21 mouse cellular contexts compared by ENCODE assay signal in the genomic region with DNA sequence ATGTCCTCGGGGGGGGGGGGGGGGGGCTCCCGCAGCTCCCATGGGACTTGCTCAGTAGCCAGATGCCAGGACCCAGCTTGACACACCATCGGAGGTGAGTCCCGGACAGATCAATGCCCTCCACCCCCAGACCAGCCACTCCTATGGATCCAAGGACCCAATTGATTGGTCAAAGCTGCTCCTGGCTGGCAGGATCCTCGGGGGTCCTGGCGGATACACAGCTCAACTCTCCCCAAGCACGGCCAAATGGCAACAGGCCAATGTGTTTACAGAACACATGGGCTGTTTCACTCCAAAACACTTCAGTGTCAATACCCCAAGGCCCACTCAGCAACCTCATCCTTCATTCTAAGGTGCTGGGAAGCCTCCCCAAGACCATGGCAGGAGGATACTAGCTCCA. TPM values are rescaled to one million over a fixed set of nuclear protein-coding genes. Genes with fewer than 3 reads are reported as not detected.
DNase-seq lines count a peak whose midpoint lies in the region; ATAC-seq and TF ChIP-seq lines count a peak whose summit lies in the region.
"Had no signal": no experiment of that assay in that cellular context is flagged by ENCODE, and none has a peak within 500 bp of the region (broad histone marks: within the 10 kb centered on the region; RNA-seq: fewer than 3 reads in every experiment).

No protein-coding gene starts in this region.

- TF ChIP-seq CTCF in lung, embryonic 14.5 days (IDR thresholded peaks at IDR 0.05; ENCODE audit: low read depth) = no peak

- ATAC-seq in forebrain, embryonic 14.5 days = no peak
- no peak for ATAC-seq in kidney, embryonic 15.5 days (replicated peaks; ENCODE audit: low FRiP score)
- ATAC-seq in lung, embryonic 14.5 days (ENCODE audit: insufficient read depth) = no peak
- ATAC-seq in inflammation-experienced regulatory T-cells, adult 6 months = no peak
- ATAC-seq: forebrain, postnatal 0 days had no signal

- H3K9me3 ChIP-seq in forebrain, embryonic 10.5 days = no peaks in the 10 kb centered on the region
- no peaks in the 10 kb centered on the region for H3K9me3 ChIP-seq in forebrain, embryonic 14.5 days (replicated peaks; ENCODE audit: control insufficient read depth, low read length)
- no peaks in the 10 kb centered on the region for H3K9me3 ChIP-seq in kidney, embryonic 15.5 days (replicated peaks)
- no peaks in the 10 kb centered on the region for H3K9me3 ChIP-seq in lung, embryonic 14.5 days (ENCODE audit: low read depth, low read length)
- H3K9me3 ChIP-seq: heart, embryonic 12.5 days; hindbrain, embryonic 15.5 days; limb, embryonic 12.5 days; megakaryocyte, embryonic 14.5 days; neural tube, embryonic 13.5 days had no signal

- H3K36me3 ChIP-seq in forebrain, embryonic 10.5 days (replicated peaks) = peaks cover 9% of the 10 kb centered on the region
- H3K36me3 ChIP-seq in forebrain, embryonic 14.5 days (ENCODE audit: control insufficient read depth, insufficient read depth, low read length) = no peaks in the 10 kb centered on the region
- no peaks in the 10 kb centered on the region for H3K36me3 ChIP-seq in kidney, embryonic 15.5 days
- H3K36me3 ChIP-seq in lung, embryonic 14.5 days (ENCODE audit: insufficient read depth) = no peaks in the 10 kb centered on the region
- H3K36me3 ChIP-seq: heart, embryonic 12.5 days; hindbrain, embryonic 15.5 days; limb, embryonic 12.5 days; neural tube, embryonic 13.5 days had no signal

- H3K4me3 ChIP-seq in forebrain, embryonic 10.5 days = no peak overlapping the region
- H3K4me3 ChIP-seq in forebrain, embryonic 14.5 days (ENCODE audit: low read depth, low read length) = no peak overlapping the region
- no peak overlapping the region for H3K4me3 ChIP-seq in kidney, embryonic 15.5 days (replicated peaks)
- no peak overlapping the region for H3K4me3 ChIP-seq in lung, embryonic 14.5 days (ENCODE audit: low read depth, low read length)
- H3K4me3 ChIP-seq in brown adipose tissue, adult 24 weeks (ENCODE audit: insufficient read depth, low read depth, low read length) = no peak overlapping the region
- H3K4me3 ChIP-seq: heart, embryonic 12.5 days; hindbrain, embryonic 15.5 days; layer of hippocampus, adult 2 months; limb, embryonic 12.5 days; megakaryocyte, embryonic 14.5 days; myocyte; neural tube, embryonic 13.5 days had no signal

- H3K4me1 ChIP-seq in forebrain, embryonic 10.5 days = peaks cover 34% of the 10 kb centered on the region
- no peaks in the 10 kb centered on the region; the same call in 1 of the 2 replicates for H3K4me1 ChIP-seq in forebrain, embryonic 14.5 days (ENCODE audit: control insufficient read depth, insufficient read depth, low read length)
- peaks cover 50% of the 10 kb centered on the region for H3K4me1 ChIP-seq in kidney, embryonic 15.5 days
- no peaks in the 10 kb centered on the region for H3K4me1 ChIP-seq in lung, embryonic 14.5 days (ENCODE audit: insufficient read depth)
- H3K4me1 ChIP-seq in brown adipose tissue, adult 24 weeks (ENCODE audit: control insufficient read depth, insufficient read depth, insufficient read length, low read length) = peaks cover 54% of the 10 kb centered on the region

- H3K27me3 ChIP-seq in forebrain, embryonic 10.5 days (ENCODE audit: poor library complexity, severe bottlenecking) = no peaks in the 10 kb centered on the region
- H3K27me3 ChIP-seq in forebrain, embryonic 14.5 days (replicated peaks; ENCODE audit: control insufficient read depth, insufficient read depth, low read length) = no peaks in the 10 kb centered on the region
- no peaks in the 10 kb centered on the region for H3K27me3 ChIP-seq in kidney, embryonic 15.5 days
- no peaks in the 10 kb centered on the region for H3K27me3 ChIP-seq in lung, embryonic 14.5 days (ENCODE audit: insufficient read depth, low read length)
- H3K27me3 ChIP-seq: heart, embryonic 12.5 days; hindbrain, embryonic 15.5 days; limb, embryonic 12.5 days; megakaryocyte, embryonic 14.5 days; neural tube, embryonic 13.5 days had no signal

- DNase-seq in forebrain, embryonic 10.5 days (ENCODE audit: extremely low spot score, low spot score) = no peak
- DNase-seq in forebrain, embryonic 14.5 days (ENCODE audit: low spot score) = no peak
- DNase-seq in kidney, postnatal 4 days = no peak
- DNase-seq in lung, embryonic 14.5 days = peak; percentile 20
- no peak for DNase-seq in lung, postnatal 14 days
- DNase-seq: cerebellum, adult 9-10 months; forebrain, postnatal 0 days; midbrain, embryonic 14.5 days; retina, postnatal 1 day; right cerebral cortex, postnatal 25 days had no signal

- WGBS in forebrain, embryonic 10.5 days = 86% methylated on average over 7 of the region's 7 CpGs
- 78% methylated on average over 5 of the region's 7 CpGs for WGBS in forebrain, embryonic 14.5 days
- 62% methylated on average over 7 of the region's 7 CpGs for WGBS in kidney, embryonic 15.5 days
- 58% methylated on average over 7 of the region's 7 CpGs for WGBS in lung, embryonic 14.5 days

- H3K27ac ChIP-seq in forebrain, embryonic 10.5 days = 0 out of 2 replicates have a peak overlapping the region, but pooled peaks have one; percentile 35
- no peak overlapping the region for H3K27ac ChIP-seq in forebrain, embryonic 14.5 days (ENCODE audit: low read depth, low read length)
- peak overlapping the region; percentile 68; the same call in 1 of the 2 replicates for H3K27ac ChIP-seq in kidney, embryonic 15.5 days
- no peak overlapping the region for H3K27ac ChIP-seq in lung, embryonic 14.5 days (ENCODE audit: low read depth)
- H3K27ac ChIP-seq in brown adipose tissue, adult 24 weeks (replicated peaks; ENCODE audit: low read depth, low read length) = peak overlapping the region; percentile 65
- H3K27ac ChIP-seq: hindbrain, embryonic 15.5 days; layer of hippocampus, adult 2 months; limb, embryonic 12.5 days; liver, embryonic 14.5 days; neural tube, embryonic 13.5 days had no signal

- H3K9ac ChIP-seq in forebrain, embryonic 14.5 days (ENCODE audit: low read length) = no peak overlapping the region
- no peak overlapping the region for H3K9ac ChIP-seq in kidney, embryonic 15.5 days
- H3K9ac ChIP-seq in lung, embryonic 14.5 days = no peak overlapping the region
- H3K9ac ChIP-seq: forebrain, postnatal 0 days; heart, embryonic 12.5 days; hindbrain, embryonic 15.5 days; liver, embryonic 14.5 days; neural tube, embryonic 13.5 days had no signal

- no peak overlapping the region for H3K4me2 ChIP-seq in forebrain, embryonic 14.5 days (ENCODE audit: low read length)
- no peak overlapping the region for H3K4me2 ChIP-seq in kidney, embryonic 15.5 days
- H3K4me2 ChIP-seq in lung, embryonic 14.5 days = no peak overlapping the region
- H3K4me2 ChIP-seq: heart, embryonic 12.5 days; hindbrain, embryonic 15.5 days; limb, embryonic 12.5 days; neural tube, embryonic 13.5 days had no signal

RNA-seq across cellular contexts. Expression of gene Itpk1, which starts 13.0 kb away (rescaled TPM):
- polyA plus RNA-seq in forebrain, embryonic 10.5 days (2016; fragmentation: Nextera tagmentation; extraction: Ambion mirVana) = 16.5 and 18.5 TPM in 2 replicates
- 47.1 and 57.5 TPM in 2 replicates for polyA plus RNA-seq in forebrain, embryonic 14.5 days (2014; fragmentation: Nextera tagmentation; extraction: Ambion mirVana)
- polyA plus RNA-seq in kidney, embryonic 15.5 days (2015; fragmentation: Nextera tagmentation; extraction: Ambion mirVana) = 18.9 and 20.8 TPM in 2 replicates
- 7.2 and 8.4 TPM in 2 replicates for polyA plus RNA-seq in lung, embryonic 14.5 days (2014; fragmentation: Nextera tagmentation; extraction: Ambion mirVana)
- polyA plus RNA-seq in brown adipose tissue, adult 24 weeks (2012; ENCODE audit: insufficient read depth, insufficient read length, missing spikeins) = 65.8 and 126 TPM in 2 replicates
- 10 to 100 TPM; 13.4 to 31.0 (median 14.1) TPM for polyA plus RNA-seq in inflammation-experienced regulatory T-cells, adult 6 months (2017; shearing (Covaris generic))

RNA-seq across cellular contexts. Expression of gene Moap1, which starts 51.7 kb away (rescaled TPM):
- polyA plus RNA-seq in forebrain, embryonic 10.5 days (2016; fragmentation: Nextera tagmentation; extraction: Ambion mirVana) = 33.8 and 36.5 TPM in 2 replicates
- polyA plus RNA-seq in forebrain, embryonic 14.5 days (2014; fragmentation: Nextera tagmentation; extraction: Ambion mirVana) = 47.0 and 59.8 TPM in 2 replicates
- polyA plus RNA-seq in kidney, embryonic 15.5 days (2015; fragmentation: Nextera tagmentation; extraction: Ambion mirVana) = 24.5 and 25.4 TPM in 2 replicates
- polyA plus RNA-seq in lung, embryonic 14.5 days (2014; fragmentation: Nextera tagmentation; extraction: Ambion mirVana) = 20.8 and 24.3 TPM in 2 replicates
- polyA plus RNA-seq in brown adipose tissue, adult 24 weeks (2012; ENCODE audit: insufficient read depth, insufficient read length, missing spikeins) = 1.6 and 2.3 TPM in 2 replicates
- 1 to 10 TPM; 4.7 to 6.9 (median 6.2) TPM for polyA plus RNA-seq in inflammation-experienced regulatory T-cells, adult 6 months (2017; shearing (Covaris generic))

RNA-seq across cellular contexts. Expression of gene Tmem251, which starts 51.8 kb away (rescaled TPM):
- polyA plus RNA-seq in forebrain, embryonic 10.5 days (2016; fragmentation: Nextera tagmentation; extraction: Ambion mirVana) = 12.0 and 14.2 TPM in 2 replicates
- 12.3 and 14.2 TPM in 2 replicates for polyA plus RNA-seq in forebrain, embryonic 14.5 days (2014; fragmentation: Nextera tagmentation; extraction: Ambion mirVana)
- polyA plus RNA-seq in kidney, embryonic 15.5 days (2015; fragmentation: Nextera tagmentation; extraction: Ambion mirVana) = 10.0 and 10.8 TPM in 2 replicates
- 11.2 and 11.4 TPM in 2 replicates for polyA plus RNA-seq in lung, embryonic 14.5 days (2014; fragmentation: Nextera tagmentation; extraction: Ambion mirVana)
- polyA plus RNA-seq in brown adipose tissue, adult 24 weeks (2012; ENCODE audit: insufficient read depth, insufficient read length, missing spikeins) = 3.5 and 4.7 TPM in 2 replicates
- polyA plus RNA-seq in inflammation-experienced regulatory T-cells, adult 6 months (2017; shearing (Covaris generic)) = 10 to 100 TPM in 1 of 3 experiments, 1 to 10 TPM in 2; 7.7 to 10.5 (median 9.7) TPM

Comparison
In these comparisons a context has a peak if more than half of its experiments do, and no peak if none do; other contexts are left out.
1. H3K27ac ChIP-seq: peak in forebrain, embryonic 10.5 days (single experiment), kidney, embryonic 15.5 days (single experiment) and brown adipose tissue, adult 24 weeks (single experiment); none in forebrain, embryonic 14.5 days (single experiment) and lung, embryonic 14.5 days (single experiment).